Mouse (Mus musculus) neutrophil, adult 83 days (primary cell): ENCODE measurements around the gene Olfr918. TPM values are rescaled to one million over a fixed set of nuclear protein-coding genes. Genes with fewer than 3 reads are reported as not detected.

Experiments used
- total RNA-seq, 2 experiments: library from RNA; stranded (reverse); gene quantifications; one replicate each; pipeline ENCODE4 v1.2.4; 2023

Gene Olfr918
- not detected for total RNA-seq

DNA sequence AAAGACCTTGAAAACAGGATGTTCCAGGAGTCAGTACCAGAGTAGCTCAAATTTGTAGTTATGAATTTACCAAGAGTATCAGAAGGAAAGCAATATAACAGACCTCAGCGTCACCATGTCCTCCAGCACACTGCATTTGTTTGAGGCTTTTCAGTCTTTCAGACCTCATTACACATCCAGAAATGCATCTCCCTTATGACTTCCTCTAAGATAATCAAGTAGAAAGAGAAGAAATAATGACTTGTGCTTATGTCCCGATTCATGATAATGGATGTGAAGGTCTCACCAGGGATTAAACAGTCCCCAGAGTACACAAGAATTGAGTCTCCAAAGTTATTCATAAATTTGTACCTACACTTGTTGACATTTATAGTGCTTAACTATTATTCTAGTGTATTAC is at the start of gene Olfr918:
TSS of gene Olfr918 (minus strand) at position 101 of the 400 bp plus-strand sequence.

DNA sequence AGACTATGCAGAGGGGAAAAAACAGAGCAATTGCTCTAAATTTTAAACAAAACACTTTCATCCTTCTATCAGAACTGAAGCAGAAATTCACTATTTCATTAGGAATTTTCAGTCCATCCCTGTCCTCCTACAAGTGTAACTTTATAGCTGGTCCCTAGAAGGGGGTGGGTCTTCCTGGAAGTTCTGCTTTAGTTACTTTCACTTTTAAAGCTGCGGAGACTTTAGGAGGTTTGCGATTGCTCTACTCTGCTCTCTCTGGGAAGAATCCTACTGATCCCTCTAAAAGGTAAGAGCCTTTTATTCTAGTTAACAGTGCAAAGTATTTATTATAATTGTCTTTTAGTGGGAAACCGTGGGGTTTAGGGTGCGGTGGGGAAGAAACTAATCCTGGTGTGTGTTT is 43.7 kb upstream of the Olfr918 start, which contains the start of gene Vwa5a:
TSS of gene Vwa5a (plus strand) at position 167 of the 400 bp plus-strand sequence.

DNA sequence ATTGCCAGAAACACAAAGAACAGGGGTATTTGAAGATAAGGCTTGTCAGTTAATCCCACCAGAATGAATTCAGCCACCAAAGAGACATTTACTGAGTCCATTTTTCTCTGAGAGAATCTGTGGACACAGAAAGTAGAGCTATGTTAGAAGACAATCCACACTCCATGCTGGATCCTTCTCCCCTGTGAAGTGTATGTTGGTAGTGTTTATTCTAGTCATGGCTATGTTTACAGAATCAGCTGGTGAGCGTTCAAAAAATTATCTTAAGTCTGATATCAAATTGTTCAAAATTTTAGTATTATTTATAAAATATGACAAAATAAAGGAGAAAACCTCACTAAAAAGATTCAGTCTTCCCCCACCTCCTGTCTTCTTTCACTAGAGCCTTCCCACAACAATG is 8.7 kb downstream of the Olfr918 start, which contains the start of gene Olfr917:
TSS of gene Olfr917 (minus strand) at position 101 of the 400 bp plus-strand sequence.

DNA sequence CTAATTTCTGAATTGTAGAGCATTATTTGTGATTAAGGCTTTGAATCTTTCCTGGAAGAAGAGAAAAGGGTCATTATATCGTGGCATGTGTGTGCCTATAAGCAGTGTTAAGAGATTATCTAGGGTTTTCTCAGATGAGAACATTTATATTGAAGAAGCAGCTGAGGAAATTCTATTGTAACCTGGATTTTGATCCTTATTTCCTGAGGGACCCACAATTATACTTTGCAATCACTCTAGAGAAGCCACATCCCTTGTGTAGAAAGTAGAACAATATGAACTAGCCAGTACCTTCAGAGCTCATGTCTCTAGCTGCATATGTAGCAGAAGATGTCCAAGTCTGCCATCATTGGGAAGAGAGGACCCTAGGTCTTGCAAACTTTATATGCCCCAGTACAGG is 14.6 kb downstream of the Olfr918 start, which contains the start of gene Olfr916:
TSS of gene Olfr916 (minus strand) at position 101 of the 400 bp plus-strand sequence.

Other genes starting within 250 kb of the Olfr918 start
- not detected for gene Olfr901, start 245.1 kb downstream of the Olfr918 start, total RNA-seq
- not detected for gene Olfr902, start 226.9 kb downstream of the Olfr918 start, total RNA-seq
- gene Olfr904, start 211.5 kb downstream of the Olfr918 start, total RNA-seq = not detected
- not detected for gene Olfr905, start 203.5 kb downstream of the Olfr918 start, total RNA-seq
- gene Olfr906, start 187.5 kb downstream of the Olfr918 start, total RNA-seq = not detected
- gene Olfr907, start 178.8 kb downstream of the Olfr918 start, total RNA-seq = not detected
- gene Olfr911-ps1, start 153.0 kb downstream of the Olfr918 start, total RNA-seq = not detected
- not detected for gene Olfr910, start 136.8 kb downstream of the Olfr918 start, total RNA-seq
- not detected for gene Olfr912, start 94.4 kb downstream of the Olfr918 start, total RNA-seq
- not detected for gene Olfr913, start 81.8 kb downstream of the Olfr918 start, total RNA-seq
- not detected for gene Olfr914, start 69.5 kb downstream of the Olfr918 start, total RNA-seq
- not detected for gene Olfr916, start 14.7 kb downstream of the Olfr918 start, total RNA-seq
- gene Olfr917, start 8.8 kb downstream of the Olfr918 start, total RNA-seq = not detected
- gene Olfr919, start 29.1 kb upstream of the Olfr918 start, total RNA-seq = not detected
- gene Vwa5a, start 43.7 kb upstream of the Olfr918 start, total RNA-seq = 10 to 100 TPM; 23.1 to 26.8 TPM
- gene Olfr920, start 77.7 kb upstream of the Olfr918 start, total RNA-seq = under 1 TPM in 1 of 2 experiments, not detected in 1; 0.11 TPM
- gene Olfr921, start 98.5 kb upstream of the Olfr918 start, total RNA-seq = not detected
- gene Olfr922, start 140.0 kb upstream of the Olfr918 start, total RNA-seq = not detected
- gene Olfr923, start 151.9 kb upstream of the Olfr918 start, total RNA-seq = not detected
- not detected for gene Olfr924, start 169.8 kb upstream of the Olfr918 start, total RNA-seq
- gene Olfr26, start 180.5 kb upstream of the Olfr918 start, total RNA-seq = not detected
- not detected for gene Olfr926, start 202.5 kb upstream of the Olfr918 start, total RNA-seq